Mouse (Mus musculus) heart, embryonic 12.5 days (tissue): ENCODE data around the gene Flnb. TPM values are rescaled to one million over a fixed set of nuclear protein-coding genes. Genes with fewer than 3 reads are reported as not detected.

Source experiments
- ATAC-seq: fragments of 200-750 bp; cut with Nextera tagmentation; 2 replicates; pipeline ENCODE4 v1.8.0; 2017; ENCODE audit warnings: moderate TSS enrichment, moderate library complexity; ENCODE audit not compliant: insufficient number of reproducible peaks, low FRiP score
- H3K27ac ChIP-seq: fragments of 300-500 bp; sonication (generic); 2 replicates; pipeline ENCODE4 v1.5.1; 2016; ENCODE audit warnings: mild to moderate bottlenecking, moderate library complexity; ENCODE audit not compliant: poor library complexity, severe bottlenecking
- H3K27me3 ChIP-seq: fragments of 300-500 bp; sonication (generic); replicated peaks from 2 replicates; pipeline ENCODE4 v1.6.1; 2016; ENCODE audit warnings: mild to moderate bottlenecking, moderate library complexity
- H3K36me3 ChIP-seq: fragments of 300-500 bp; sonication (generic); 2 replicates; pipeline ENCODE4 v1.6.1; 2016; ENCODE audit warnings: mild to moderate bottlenecking, moderate library complexity
- H3K4me1 ChIP-seq: fragments of 300-500 bp; sonication (generic); replicated peaks from 2 replicates; pipeline ENCODE4 v1.6.1; 2016; ENCODE audit warnings: mild to moderate bottlenecking
- H3K4me2 ChIP-seq: fragments of 300-500 bp; sonication (generic); 2 replicates; pipeline ENCODE4 v1.6.1; 2016; ENCODE audit warnings: mild to moderate bottlenecking, moderate library complexity
- H3K4me3 ChIP-seq: fragments of 300-500 bp; sonication (generic); 2 replicates; pipeline ENCODE4 v1.5.1; 2016; ENCODE audit warnings: mild to moderate bottlenecking
- H3K9ac ChIP-seq: fragments of 300-500 bp; sonication (generic); 2 replicates; pipeline ENCODE4 v1.6.1; 2016; ENCODE audit warnings: mild to moderate bottlenecking, moderate library complexity
- H3K9me3 ChIP-seq: fragments of 300-500 bp; sonication (generic); replicated peaks from 2 replicates; pipeline ENCODE4 v1.6.1; 2016; ENCODE audit warnings: mild to moderate bottlenecking, moderate library complexity
- WGBS: fragments of 180-500 bp; shearing (Covaris S2); methylation state at CpG from one replicate; pipeline ENCODE4 v1.1.7; 2016; 5-methylcytosine and 5-hydroxymethylcytosine counted together
- polyA plus RNA-seq: library from polyadenylated mRNA; unstranded; fragments of >200 nt; fragmentation: Nextera tagmentation; extraction: Ambion mirVana; gene quantifications from 2 replicates; pipeline ENCODE4 v1.2.1, GENCODE M21; 2016

The Flnb gene
- polyA plus RNA-seq, 1 experiment from 2014 or later: 15.1 TPM

DNA sequence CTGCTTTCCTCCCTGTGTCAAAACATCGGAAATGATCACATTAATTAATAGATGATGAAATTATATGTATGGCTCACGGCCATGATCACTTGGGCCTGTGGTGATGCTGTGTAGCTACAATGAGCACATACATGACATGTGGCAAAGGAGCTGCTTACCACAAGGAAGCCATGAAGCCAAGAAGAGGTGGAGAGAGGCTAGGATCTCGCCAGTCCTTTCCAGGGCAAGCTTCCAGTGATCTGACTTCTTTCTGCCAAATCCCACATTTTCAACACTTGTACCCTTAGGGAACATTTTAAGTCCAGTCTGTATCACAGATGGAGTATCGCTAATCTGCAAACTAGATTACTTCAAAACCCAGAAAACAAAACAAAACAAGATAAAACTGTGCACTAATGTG is 67.1 kb downstream of the Flnb start:
- ATAC-seq: no peak

DNA sequence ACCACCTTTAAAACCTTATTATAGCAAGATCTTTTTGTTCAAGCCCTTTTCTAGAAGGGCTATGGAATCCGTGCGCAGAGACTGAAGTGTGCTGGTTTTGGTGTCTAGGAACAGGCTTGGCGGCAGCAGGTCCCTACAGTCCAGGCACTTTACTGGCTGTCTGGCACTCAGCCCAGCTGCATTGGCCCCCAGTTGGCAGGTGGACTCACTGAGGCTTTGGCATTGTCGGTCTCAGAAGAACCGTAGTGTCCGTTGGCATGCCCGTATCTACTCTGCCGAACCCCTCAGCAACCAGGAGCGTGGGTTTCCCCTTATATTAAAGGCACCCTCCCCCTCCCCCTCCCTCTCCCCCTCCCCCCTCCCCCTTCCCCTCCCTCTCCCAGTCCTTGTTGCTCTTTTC is 67.8 kb downstream of the Flnb start:
- peaks cover 64% of the 10 kb centered on the region for H3K36me3 ChIP-seq
- WGBS: 88% methylated on average over 9 of the region's 9 CpGs
- H3K9me3 ChIP-seq: no peaks in the 10 kb centered on the region
- H3K4me1 ChIP-seq: peaks cover 7% of the 10 kb centered on the region; the same call in 1 of the 2 replicates
- H3K4me2 ChIP-seq: no peak overlapping the region
- no peak overlapping the region for H3K9ac ChIP-seq
- H3K27me3 ChIP-seq: no peaks in the 10 kb centered on the region
- no peak overlapping the region for H3K4me3 ChIP-seq
- ATAC-seq: no peak
- H3K27ac ChIP-seq: no peak overlapping the region

More for the DNA sequence above, 67.1 kb downstream of the Flnb start:
- Histone ChIP-seq H3K9ac (no peak overlapping the region), H3K4me3 (no peak overlapping the region), H3K9me3 (no peaks in the 10 kb centered on the region), H3K36me3 (peaks cover 64% of the 10 kb centered on the region), H3K4me2 (no peak overlapping the region), H3K27me3 (no peaks in the 10 kb centered on the region), H3K27ac (no peak overlapping the region), H3K4me1 (0 out of 2 replicates have a peak, but pooled peaks cover 4% of the 10 kb centered on the region)
- WGBS: 84% methylated on average over 4 of the region's 4 CpGs

DNA sequence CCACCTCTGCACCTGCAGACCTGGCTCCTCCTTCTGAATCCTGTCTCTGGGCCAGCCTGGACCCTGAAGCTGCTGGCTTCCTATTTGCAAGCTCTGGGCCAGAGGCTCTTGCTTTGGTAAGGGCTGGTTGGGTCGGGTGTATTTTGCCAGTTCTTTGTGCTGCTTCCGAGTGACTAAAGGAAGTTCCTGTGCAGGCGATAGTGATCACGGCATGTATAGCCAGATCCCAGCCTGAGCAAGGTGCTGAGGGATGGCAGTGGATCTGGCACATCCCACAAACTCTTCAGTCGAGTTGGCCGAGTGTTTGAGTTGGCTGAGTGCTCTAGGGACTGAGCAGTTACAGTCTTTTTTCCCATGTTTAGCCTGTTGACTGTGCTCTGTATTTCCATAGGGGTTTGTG is 68.3 kb downstream of the Flnb start:
- Histone ChIP-seq H3K27me3 (no peaks in the 10 kb centered on the region), H3K36me3 (peaks cover 68% of the 10 kb centered on the region), H3K4me2 (no peak overlapping the region), H3K4me1 (peaks cover 9% of the 10 kb centered on the region; the same call in 1 of the 2 replicates), H3K9ac (no peak overlapping the region), H3K27ac (no peak overlapping the region), H3K4me3 (no peak overlapping the region), H3K9me3 (no peaks in the 10 kb centered on the region)
- ATAC-seq: no peak
- 79% methylated on average over 6 of the region's 6 CpGs for WGBS

DNA sequence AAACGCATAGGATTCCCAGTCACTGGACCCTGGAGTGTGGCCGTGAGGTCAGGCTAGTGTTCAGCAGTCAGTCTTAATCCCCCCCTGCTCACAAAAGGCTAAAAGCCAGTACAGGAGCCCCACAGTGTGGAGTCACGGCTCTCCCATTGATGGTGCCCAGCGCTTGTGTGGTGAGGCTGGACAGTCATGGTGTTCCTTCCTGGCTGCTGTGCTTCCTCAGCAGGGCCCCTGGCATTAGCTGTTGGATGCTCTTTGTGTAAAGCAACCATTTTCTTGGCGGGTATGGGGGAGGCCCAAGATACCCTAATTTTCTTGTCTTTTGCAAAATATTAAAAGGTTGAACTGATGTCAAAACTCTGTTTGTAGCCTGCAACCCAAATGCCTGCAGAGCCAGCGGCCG is 69.4 kb downstream of the Flnb start:
- WGBS: 85% methylated on average over 7 of the region's 7 CpGs
- Histone ChIP-seq H3K36me3 (peaks cover 65% of the 10 kb centered on the region), H3K4me2 (no peak overlapping the region), H3K4me1 (peaks cover 9% of the 10 kb centered on the region; the same call in 1 of the 2 replicates), H3K9me3 (no peaks in the 10 kb centered on the region), H3K4me3 (no peak overlapping the region), H3K9ac (no peak overlapping the region), H3K27ac (no peak overlapping the region), H3K27me3 (no peaks in the 10 kb centered on the region)
- no peak for ATAC-seq

DNA sequence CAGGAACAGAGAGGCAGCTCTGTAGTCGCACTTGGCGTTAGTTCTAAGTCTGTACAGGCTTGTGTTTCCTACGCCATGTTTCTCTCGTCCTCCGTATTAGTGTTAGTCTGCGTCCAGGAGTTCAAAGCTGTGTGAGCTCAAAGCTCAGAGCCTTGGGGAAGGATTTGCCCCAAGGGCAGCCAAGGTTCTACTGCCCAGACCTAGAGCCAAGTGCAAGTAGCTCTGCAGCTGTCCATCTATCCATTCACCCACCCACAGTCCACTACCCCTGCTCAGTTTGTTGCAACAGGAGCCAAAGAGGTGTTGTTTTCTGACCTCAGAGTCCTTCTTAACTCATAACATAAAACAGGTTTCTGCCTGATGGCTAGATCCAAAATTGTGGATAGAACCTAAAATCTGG is 70.5 kb downstream of the Flnb start:
- Histone ChIP-seq H3K4me2 (no peak overlapping the region), H3K9ac (no peak overlapping the region), H3K36me3 (peaks cover 65% of the 10 kb centered on the region), H3K27ac (no peak overlapping the region), H3K9me3 (no peaks in the 10 kb centered on the region), H3K4me3 (no peak overlapping the region), H3K27me3 (no peaks in the 10 kb centered on the region), H3K4me1 (peaks cover 9% of the 10 kb centered on the region; the same call in 1 of the 2 replicates)
- ATAC-seq: no peak
- 86% methylated on average over 6 of the region's 6 CpGs for WGBS

DNA sequence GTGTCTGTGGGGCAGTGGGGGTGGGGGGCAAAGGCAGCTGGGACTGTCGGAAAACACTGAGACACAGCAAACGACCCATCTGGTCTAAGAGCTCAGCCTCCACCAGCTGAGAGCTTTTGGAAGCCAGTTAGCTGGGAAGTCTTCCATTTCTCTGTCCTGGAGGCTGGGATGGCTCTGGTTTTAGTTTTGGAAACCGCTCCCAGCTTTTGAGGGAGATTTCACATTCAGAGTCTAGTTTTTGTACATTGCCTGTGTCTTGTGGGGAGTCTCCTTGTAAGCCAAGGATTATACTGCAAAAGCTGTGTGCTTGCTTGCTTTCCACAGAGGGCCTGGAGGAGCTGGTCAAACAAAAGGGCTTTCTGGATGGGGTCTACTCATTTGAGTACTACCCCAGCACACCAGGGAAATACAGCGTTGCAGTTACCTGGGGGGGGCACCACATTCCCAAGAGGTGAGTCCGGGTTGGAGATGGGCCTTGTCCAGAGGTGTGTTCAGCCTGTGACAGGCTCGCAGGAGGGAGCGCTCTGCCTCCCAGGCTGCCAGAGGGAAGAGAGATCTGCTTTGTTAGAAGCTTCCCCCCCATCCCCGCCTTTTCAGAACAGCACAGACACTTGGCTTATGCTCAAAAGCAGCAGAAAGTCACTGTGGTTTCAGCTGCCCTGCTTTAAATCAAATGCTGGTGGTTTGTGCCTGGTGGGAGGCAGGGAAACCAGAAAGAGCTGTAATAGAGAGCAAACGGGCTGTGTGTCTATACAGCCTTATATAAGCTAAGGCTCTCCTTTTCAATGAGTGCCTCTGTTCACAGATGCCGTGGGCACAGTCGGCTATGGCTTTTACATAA is 71.3 kb downstream of the Flnb start:
- Histone ChIP-seq H3K27ac (peak overlapping the region; percentile 29; the same call in 1 of the 2 replicates), H3K36me3 (peaks cover 68% of the 10 kb centered on the region), H3K9ac (no peak overlapping the region), H3K4me1 (peaks cover 9% of the 10 kb centered on the region; the same call in 1 of the 2 replicates), H3K4me2 (no peak overlapping the region), H3K4me3 (no peak overlapping the region), H3K9me3 (no peaks in the 10 kb centered on the region), H3K27me3 (no peaks in the 10 kb centered on the region)
- 0 out of 2 replicates have a peak, but pooled peaks have one; percentile 51 for ATAC-seq
- WGBS: 71% methylated on average over 11 of the region's 11 CpGs

DNA sequence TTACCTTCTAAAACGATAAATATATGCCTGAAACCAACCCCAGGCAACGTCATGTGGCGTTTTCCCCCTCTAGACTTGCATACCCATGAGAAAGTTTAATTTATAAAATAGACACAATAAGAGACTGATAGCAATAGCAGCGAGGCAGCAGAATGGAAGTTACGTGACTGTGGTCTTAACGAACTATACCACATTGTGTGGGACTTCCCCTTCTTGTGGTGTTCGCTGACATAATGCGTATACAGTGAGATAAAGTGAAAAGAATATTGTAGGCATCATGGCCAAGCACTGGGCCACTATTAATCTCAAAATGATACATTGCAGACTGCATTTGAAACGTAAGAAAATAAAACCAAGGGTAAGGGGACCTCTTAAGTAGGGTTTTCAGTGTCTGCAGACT is 72.1 kb downstream of the Flnb start:
- no peak for ATAC-seq
- no peak overlapping the region for H3K4me2 ChIP-seq
- no peak overlapping the region for H3K27ac ChIP-seq
- H3K9ac ChIP-seq: no peak overlapping the region
- WGBS: 69% methylated on average over 9 of the region's 9 CpGs
- peaks cover 69% of the 10 kb centered on the region for H3K36me3 ChIP-seq
- H3K27me3 ChIP-seq: no peaks in the 10 kb centered on the region
- no peak overlapping the region for H3K4me3 ChIP-seq
- H3K4me1 ChIP-seq: peaks cover 9% of the 10 kb centered on the region; the same call in 1 of the 2 replicates
- no peaks in the 10 kb centered on the region for H3K9me3 ChIP-seq

DNA sequence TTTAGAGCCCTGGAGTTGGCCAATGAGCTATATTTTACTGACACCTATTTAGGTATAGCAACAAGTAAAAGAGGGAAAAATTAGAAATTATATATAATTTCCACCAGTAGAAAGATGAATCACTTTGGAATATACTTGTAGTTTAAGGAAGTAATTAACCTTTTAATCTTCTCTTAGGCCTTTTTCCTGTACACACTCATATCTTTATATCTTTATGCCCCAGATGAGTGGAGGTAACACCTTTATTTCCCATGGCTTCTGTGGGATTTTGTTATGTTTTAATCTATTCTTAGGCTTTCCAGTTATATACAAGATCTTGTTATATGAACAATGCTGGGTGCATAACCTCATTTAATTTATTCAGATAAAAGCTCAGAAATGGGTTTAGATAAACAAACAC is 73.6 kb downstream of the Flnb start:
- no peak for ATAC-seq
- no peaks in the 10 kb centered on the region for H3K9me3 ChIP-seq
- no peak overlapping the region for H3K4me3 ChIP-seq
- H3K4me1 ChIP-seq: peaks cover 9% of the 10 kb centered on the region; the same call in 1 of the 2 replicates
- H3K9ac ChIP-seq: no peak overlapping the region
- peaks cover 65% of the 10 kb centered on the region for H3K36me3 ChIP-seq
- H3K4me2 ChIP-seq: no peak overlapping the region
- no peak overlapping the region for H3K27ac ChIP-seq
- H3K27me3 ChIP-seq: no peaks in the 10 kb centered on the region

DNA sequence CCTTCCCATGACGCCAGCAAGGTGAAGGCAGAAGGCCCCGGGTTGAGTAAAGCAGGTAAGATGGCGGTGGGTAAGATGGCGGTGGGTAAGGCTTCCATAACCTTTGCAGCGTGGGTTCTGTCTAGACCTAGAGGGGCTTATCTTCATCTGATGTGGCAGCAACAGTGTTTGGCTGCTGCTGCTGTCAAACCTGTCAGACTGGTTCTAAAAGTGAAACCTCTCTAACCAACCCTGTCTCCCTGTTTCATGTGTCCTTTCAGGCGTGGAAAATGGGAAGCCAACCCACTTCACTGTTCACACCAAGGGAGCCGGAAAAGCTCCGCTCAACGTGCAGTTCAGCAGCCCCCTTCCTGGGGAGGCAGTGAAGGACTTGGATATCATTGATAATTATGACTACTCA is 78.4 kb downstream of the Flnb start:
- Histone ChIP-seq H3K9ac (no peak overlapping the region), H3K27me3 (no peaks in the 10 kb centered on the region), H3K4me2 (no peak overlapping the region), H3K36me3 (peaks cover 65% of the 10 kb centered on the region), H3K4me1 (peaks cover 22% of the 10 kb centered on the region), H3K9me3 (no peaks in the 10 kb centered on the region), H3K27ac (no peak overlapping the region), H3K4me3 (no peak overlapping the region)
- 88% methylated on average over 9 of the region's 9 CpGs for WGBS
- ATAC-seq: no peak

DNA sequence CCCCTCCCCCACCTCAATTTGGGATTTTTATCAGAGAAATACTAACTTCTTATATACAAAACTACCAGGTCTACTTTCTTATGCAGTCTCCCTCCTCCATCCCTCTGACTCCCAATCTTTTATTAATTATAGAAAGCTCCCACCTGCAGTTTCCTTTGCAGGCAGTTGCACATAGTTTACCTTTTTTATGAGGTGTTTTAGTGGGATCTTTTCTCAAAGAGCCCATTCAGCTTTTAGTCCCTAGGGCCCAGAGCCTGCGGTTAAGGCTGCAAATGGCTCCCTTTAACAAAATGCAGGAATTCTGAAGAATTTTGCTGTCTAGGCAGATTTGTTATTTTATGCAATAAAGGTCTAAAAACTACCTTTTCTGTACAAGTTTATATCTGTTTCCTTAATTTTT is 78.9 kb downstream of the Flnb start:
- H3K9me3 ChIP-seq: no peaks in the 10 kb centered on the region
- no peak overlapping the region for H3K9ac ChIP-seq
- peaks cover 26% of the 10 kb centered on the region for H3K4me1 ChIP-seq
- no peak overlapping the region for H3K4me2 ChIP-seq
- ATAC-seq: no peak
- no peaks in the 10 kb centered on the region for H3K27me3 ChIP-seq
- H3K4me3 ChIP-seq: no peak overlapping the region
- H3K27ac ChIP-seq: no peak overlapping the region
- WGBS: 94% methylated on average over 1 of the region's 1 CpGs
- peaks cover 64% of the 10 kb centered on the region for H3K36me3 ChIP-seq

DNA sequence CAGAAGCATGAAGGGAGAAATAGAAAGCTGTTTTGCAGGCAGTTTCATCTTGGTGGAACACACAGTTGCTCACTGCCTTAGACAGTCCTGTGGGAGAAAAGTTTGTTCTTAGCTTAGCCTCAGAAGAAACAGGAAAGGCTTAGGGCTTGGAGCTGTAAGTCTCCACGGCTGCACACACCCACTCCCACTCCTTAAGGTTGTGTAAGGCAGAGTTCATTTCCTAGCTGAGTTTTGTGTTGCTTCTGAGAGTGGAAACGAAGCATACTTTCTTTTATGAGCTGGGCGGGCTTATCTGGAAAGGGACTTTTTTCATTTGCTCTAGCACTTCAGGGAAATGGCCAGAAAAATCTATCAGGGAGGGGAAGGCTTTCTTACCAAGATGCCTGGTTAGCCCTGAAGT is 82.2 kb downstream of the Flnb start:
- Histone ChIP-seq H3K27me3 (no peaks in the 10 kb centered on the region), H3K9me3 (no peaks in the 10 kb centered on the region), H3K36me3 (peaks cover 50% of the 10 kb centered on the region), H3K4me2 (peak overlapping the region; percentile 22; the same call in 1 of the 2 replicates), H3K4me1 (peaks cover 31% of the 10 kb centered on the region), H3K4me3 (no peak overlapping the region), H3K9ac (no peak overlapping the region), H3K27ac (peak overlapping the region; percentile 81)
- 0 out of 2 replicates have a peak, but pooled peaks have one; percentile 54 for ATAC-seq
- 47% methylated on average over 3 of the region's 3 CpGs for WGBS
